Mouse (Mus musculus): ENCODE measurements around the gene Sowaha.

- TF ChIP-seq CTCF (IDR thresholded peaks at IDR 0.05; ENCODE audit: borderline replicate concordance, extremely low read depth, insufficient read depth, insufficient read length) = no peak
- no peak for TF ChIP-seq POLR2A (IDR thresholded peaks at IDR 0.05; ENCODE audit: borderline replicate concordance, extremely low read depth, insufficient read depth, insufficient read length, poor library complexity, severe bottlenecking)
Measured at GRCm38 (mm10) chr11:53489421-53489820, 9.3 kb upstream of the Sowaha start.
